Mouse (Mus musculus) kidney, postnatal 36 days (tissue): ENCODE measurements around the gene Amigo3.

Experiments
- DNase-seq, 2 experiments: peaks; one replicate each; pipeline ENCODE4 v3.0.0; 2021 to 2022; ENCODE audit warnings: mixed read lengths in 2 of 2

Gene Amigo3

DNA sequence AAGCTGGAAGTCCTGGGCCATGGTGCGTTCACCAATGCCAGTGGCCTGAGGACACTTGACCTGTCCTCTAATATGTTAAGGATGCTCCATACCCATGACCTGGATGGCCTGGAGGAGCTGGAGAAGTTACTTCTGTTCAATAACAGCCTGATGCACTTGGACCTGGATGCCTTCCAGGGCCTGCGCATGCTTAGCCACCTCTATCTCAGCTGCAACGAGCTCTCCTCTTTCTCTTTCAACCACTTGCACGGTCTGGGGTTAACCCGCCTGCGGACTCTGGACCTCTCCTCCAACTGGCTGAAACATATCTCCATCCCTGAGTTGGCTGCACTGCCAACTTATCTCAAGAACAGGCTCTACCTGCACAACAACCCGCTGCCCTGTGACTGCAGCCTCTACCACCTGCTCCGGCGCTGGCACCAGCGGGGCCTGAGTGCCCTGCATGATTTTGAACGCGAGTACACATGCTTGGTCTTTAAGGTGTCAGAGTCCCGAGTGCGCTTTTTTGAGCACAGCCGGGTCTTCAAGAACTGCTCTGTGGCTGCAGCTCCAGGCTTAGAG is 786 bp downstream of the Amigo3 start:
- no peak for DNase-seq

DNA sequence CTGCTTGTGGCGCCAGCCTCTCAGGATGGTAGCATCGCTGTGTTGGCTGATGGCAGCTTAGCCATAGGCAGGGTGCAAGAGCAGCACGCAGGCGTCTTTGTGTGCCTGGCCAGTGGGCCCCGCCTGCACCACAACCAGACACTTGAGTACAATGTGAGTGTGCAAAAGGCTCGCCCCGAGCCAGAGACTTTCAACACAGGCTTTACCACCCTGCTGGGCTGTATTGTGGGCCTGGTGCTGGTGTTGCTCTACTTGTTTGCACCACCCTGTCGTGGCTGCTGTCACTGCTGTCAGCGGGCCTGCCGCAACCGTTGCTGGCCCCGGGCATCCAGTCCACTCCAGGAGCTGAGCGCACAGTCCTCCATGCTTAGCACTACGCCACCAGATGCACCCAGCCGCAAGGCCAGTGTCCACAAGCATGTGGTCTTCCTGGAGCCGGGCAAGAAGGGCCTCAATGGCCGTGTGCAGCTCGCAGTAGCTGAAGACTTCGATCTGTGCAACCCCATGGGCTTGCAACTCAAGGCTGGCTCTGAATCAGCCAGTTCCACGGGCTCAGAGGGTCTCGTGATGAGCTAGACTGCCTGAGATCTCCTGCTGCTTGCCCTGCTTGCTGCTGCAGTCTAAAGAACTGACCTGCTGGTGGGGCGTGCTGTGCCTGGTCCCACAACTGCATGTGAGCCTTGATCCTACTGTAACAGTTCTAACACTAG is 1.5 kb downstream of the Amigo3 start:
- DNase-seq, result no peak

DNA sequence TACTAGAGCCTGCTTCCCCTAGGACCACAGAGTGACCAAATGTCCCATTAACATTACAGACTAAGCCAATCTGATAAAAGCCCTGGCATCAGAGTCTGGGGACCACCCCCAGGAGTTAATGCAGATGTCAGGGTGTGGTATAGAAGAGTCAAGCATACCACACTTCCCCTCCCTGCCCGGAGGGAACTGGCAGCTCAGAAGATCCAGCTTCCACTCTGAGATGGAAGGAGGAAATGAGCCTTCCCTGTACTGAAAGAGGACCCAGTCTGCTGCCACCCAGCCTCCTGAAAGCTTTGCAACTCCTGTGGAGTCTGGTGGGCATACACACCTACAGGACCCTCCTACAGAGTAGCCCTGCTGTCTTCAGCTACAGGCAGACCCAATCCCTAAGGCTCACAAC is 2.1 kb downstream of the Amigo3 start:
- DNase-seq, result no peak

DNA sequence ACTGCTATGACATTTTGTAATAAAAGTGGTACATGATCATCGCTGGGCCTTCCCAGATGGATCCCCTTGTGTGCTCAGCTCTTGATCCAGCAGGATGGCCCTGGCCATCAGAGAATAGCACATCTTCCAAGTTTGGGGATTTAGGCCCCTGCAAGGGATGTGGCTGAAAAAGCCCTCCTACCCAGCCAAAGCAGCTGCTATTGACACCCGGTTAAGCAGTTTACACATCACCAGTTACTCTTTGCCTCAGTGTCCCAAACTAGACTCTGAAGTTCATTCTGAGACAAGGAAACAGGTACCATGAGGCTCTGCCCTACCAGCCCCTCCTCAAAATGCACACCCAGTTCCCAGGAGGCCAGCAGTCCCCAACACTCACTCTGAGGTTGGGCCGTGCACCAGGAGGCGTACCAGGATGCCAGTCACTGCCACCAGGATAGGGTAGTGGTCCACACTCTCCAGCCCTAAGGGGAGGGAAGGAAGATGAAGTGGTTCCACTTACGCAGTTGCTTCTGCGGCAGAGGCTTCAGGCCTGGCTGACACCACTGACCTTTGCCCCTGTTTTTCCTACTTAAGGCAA is 2.8 kb downstream of the Amigo3 start:
- no peak for DNase-seq

DNA sequence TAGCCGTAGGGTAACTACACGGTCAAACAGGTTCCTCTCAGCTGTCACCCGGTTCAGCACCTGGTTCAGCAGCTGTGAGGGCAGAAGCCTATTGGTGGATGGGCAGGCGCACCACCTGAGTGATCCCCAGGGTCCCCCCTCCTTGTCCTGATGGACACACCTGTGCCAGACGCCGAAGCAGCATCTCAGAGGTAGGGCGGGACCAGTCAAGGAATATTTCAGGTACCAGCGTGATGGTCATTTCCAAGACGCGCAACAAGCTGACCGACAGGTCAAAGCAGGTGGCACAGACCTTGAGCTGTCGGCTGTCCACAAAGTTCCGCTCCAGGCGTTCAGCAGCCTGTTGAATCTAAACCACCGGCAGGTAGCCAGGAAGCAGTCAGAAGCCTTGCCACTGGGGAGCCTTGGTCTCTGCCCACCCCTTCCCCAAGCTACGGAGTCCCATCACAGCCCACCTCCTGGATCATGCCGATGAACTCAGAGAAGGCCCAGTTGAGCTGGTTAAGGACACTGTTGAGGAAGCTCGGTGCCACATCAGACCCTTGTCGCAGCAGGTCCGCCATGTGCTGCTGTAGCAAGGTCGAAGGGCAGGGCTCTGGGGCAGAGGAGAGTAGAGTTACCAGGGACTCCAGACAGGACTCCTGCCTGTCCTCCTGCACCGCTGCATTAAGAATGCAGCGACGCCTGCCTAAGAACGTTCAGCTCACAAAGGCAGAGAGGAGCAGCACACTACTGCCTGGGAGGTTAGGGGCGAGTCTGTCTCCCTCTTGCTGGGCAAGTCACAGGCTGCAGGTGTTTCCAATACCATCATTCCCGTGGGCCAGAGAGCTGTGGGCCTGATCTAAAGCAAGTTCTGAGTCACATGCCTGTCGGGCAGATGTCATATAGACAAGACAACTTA is 3.7 kb downstream of the Amigo3 start:
- no peak for DNase-seq

DNA sequence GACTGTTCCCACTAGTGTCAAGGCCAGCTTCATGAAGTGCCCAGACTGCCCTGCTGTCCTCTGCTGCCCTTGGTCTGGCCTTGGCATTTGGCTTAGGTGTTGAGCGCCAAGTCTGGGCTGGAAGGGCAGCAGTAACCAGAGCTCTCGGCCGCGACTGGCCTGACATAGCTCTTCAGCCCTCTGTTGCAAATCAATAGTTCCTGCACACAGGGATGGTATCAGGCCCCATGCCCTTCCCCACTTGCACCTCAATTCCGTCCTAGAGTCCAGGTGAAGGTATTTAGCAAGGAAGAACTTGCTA is 4.3 kb downstream of the Amigo3 start:
- DNase-seq, result no peak

DNA sequence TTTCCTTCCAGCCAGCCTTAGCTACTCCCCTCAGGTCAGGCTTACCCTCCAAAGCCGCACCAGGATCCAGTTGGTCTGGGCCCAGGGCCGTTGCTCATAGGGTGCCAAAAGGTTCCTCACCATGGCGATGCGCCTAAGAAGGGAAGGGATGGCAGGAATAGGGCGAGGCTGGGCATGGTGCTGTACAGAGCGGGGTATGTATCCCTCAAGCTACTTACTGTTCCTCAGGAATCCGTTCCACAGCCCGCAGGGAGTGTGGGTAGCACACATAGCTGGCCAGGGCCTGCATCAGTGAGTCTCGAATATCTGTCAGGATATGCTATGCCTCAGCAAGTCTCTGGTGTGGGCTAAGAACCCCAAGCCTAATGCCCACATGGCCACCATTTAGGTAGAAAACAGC is 5.3 kb downstream of the Amigo3 start:
- DNase-seq, result no peak

DNA sequence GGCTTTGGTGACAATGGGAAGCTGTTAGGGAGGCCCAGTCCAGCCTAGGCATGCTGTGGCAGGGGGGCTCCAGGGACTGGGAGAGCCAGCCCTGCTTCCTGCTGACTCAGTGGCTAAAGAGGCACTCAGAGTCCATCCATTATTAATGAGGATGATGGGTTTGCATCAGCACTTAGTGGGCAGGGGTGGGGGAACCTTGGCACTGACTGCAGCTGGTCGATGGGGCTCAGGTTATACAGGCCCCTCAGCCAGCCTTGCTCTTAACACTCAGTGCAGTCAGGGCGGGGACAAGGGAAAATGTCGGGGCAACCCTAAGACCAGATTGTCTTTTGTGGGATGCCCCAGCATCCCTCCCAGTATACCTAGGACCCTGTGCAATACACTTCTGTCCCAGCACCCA is 9.2 kb downstream of the Amigo3 start:
- DNase-seq, result no peak

DNA sequence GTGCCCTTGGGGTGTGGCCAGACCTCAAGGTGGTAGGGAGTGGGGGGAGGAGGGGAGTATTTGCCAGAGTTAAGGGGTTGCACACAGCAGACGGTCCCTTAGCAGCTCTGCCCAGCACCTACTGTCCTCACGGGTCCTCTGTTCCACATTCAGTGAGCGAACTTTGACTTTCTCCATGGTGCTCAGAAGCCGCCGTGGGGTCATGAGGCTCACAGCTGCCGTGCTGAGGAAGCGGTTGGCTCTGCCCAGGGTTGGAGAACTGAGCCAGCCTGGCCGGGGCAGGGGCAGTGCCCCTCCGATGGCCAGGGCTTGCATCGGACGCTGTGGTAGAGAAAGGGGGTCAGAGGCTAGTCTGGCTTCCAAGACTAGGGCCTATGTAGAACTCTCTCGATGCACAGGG is 10.4 kb downstream of the Amigo3 start:
- DNase-seq, result no peak

DNA sequence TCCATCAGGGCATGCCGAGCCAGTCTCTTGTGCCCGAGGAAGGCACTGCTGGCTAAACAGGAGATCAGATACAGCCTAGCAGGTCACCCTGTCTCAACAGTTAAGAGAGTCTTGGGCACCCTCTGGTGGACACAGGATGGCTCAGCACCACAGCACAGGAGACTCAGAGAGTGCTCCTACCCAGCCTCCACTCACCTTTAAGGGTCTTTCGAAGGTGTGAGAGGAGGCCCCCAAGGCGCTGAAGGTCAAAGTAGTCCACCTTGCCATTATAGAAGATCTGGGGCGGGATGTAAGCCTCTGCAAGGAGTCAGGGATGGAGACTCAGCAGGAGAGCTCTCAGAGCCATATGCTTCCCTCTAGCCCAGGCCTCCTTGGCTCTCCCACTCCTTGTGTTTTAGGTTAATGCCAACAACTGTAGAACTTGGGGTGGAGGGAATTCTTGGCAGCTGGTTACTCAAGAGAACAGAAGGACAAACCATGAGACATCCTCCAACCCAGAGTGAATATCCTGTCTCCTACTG is 12.6 kb downstream of the Amigo3 start:
- DNase-seq, result peak; percentile 68 to 80

DNA sequence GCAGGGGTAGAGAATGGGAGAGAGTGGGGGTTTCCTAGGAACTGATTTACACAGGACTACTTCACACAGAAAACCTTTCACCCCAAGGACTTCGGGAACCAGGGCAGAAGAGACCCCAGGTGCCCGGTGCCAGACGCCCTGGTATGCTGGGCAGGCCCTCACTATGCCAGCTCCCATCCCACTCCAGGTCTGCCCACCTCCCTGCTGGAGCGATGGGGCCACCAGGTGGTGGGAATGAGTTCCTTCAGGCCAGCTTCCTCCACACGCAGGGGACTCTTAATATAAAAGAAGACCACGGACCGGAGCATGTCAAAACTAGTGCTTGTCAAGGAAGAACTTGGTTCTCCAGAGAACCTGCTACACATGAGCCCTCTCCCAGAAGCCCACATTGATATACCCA is 14.2 kb downstream of the Amigo3 start:
- DNase-seq, result no peak

DNA sequence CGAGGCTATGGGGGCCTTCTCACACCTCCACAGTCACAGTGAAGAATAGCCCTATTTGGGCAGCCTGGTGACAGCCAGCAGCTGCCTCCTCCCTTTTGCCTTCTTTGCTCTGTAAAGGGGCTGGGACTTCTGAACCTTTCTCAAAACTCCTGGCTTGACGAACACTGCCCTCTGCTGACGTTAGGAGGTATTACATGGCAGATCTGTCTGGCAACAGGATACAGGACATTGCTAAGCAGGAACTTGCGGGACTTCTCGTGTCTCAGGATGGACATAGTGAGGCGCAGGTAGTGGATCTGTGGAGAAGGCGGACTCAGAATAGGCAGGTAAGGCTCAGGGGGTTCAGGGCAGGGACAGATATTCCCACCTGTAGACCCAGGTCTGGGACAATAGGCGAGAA is 14.9 kb downstream of the Amigo3 start:
- peak; percentile 80 to 91 for DNase-seq

DNA sequence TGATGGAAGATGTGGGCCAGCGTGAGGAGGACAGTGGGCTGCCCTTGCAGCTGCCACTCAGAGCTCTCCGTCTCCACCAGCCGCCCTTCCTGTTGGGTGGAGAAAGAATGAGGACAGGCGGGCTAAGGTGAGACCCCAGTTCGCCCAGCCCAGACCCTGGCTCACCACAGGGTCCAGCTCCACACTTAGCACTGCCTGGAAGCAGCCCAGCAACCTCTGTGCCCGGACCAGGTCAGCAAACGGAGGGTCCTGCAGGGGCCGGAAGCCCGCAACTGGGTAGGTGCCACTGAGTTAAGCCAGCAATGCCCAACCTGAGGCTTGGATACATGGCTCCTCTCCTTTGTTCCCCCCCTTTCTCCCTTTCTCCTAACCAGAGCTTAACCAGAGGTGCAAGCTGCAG is 16.0 kb downstream of the Amigo3 start:
- DNase-seq, result no peak

DNA sequence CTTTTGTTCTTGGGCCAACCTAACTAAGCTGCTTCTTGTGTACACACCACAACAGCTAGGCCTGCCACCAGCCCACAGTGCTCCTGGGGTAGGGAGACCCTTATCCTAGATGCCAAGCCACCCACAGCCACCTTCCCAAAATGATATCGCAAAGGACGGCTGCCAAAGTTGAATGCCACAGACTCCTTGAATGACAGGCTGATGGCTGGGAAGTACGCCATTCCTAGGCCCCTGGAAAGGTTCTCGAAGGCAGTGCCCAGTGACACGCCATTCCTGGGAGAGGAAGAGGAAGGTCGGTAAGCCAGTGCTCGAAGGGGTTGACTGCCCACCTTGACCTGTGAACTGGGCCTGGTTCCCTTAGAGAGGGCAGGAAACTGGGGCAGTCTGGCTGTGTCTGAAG is 16.6 kb downstream of the Amigo3 start:
- no peak for DNase-seq

DNA sequence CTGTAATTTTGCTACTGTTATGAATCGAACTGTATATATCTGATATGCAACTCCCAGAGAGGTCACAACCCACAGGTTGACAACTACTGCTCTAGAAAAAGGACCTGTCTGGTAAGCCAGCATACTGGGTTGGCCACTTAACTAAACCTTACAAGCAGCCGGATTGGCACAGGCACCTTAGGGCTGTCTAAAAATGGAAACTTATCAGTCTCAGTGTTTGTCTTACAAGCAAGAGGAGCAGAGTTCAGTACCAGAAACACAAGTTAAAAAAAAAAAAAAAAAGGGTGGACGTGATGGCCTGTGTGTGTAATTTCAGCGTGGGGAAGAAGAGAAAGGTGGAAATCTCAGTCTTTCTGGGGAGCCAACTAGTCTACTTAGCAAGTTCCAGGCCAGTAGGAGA is 18.8 kb downstream of the Amigo3 start:
- DNase-seq, result no peak

DNA sequence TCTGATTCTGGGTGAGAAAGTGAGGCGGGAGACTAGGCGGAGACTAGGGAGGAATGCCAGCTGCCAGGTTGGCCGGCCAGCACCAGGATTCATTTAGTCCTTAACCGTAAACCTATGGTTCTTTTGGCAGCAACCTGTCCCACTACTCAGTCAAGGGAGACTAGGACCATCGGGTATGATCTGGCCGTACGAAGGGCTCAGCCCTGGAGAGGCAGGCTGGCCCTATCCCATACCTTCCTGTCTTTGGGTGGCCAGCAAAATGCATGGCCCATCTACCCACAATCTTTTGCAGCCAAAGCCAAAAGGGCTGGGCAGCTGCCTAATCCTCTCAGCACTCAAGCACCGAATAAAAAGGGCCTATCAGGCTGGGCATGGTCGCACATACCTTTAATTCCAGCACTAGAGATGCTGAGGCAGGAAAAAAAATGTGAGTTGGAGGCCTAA is 19.5 kb downstream of the Amigo3 start:
- no peak for DNase-seq

DNA sequence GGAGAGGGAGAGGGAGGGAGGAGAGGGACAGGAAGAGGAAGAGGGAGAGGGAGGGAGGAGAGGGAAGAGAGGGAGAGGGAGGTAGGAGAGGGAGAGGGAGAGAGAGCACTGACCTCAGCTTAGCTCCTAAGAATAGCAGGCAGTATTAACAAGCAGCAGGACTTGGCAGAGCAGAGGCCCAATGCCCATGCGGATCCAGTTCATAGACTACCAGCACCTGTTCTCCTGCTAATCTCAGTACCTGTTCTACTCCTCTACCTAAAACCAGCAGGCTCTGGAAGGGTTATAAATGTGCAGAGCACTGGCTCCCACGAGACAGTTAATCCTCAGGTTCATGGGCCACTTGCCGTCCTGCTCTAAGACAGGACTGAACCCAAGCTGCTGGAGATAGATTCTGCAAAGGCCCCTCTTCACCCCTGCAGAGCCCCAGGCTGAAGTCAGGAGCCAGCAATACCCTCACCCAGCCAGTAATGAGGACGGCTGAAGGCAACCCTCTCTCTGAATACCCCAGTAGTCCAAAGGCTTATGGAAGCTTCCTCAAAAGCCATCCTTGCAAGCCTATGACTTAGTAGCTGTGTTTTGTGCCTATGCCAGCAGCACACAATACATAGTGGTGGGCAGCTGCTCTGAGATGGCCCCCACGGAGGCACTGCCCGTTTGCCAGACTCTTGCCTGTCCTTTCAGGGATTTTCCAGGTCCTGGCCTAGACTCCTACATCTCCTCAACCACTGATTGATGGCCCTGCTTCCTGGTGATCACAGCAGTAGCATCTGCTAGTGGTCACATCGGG is 20.4 kb downstream of the Amigo3 start:
- no peak for DNase-seq

DNA sequence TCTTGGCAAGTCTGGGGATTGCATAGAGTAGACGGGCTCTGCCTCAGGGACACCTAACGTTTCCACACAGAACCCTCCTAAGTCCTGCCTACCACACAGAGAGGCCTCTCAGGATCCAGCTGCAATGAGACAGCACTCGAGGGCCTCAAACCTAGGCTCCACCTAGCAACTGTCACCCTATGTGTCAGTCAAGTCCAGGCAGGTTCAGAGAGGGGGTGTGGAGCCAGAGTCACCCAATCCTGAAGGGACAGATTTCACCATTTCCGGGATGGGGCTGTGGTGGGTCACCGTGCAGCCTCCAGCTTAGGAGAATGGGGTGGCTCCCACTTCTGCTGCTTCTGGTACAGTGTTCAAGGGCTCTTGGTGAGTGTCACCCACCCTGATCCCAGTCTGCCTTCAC is 27.2 kb downstream of the Amigo3 start, which contains the start of gene Mst1:
Gene Mst1 (plus strand): TSS at position 269 of the 400 bp plus-strand sequence.
- no peak for DNase-seq

DNA sequence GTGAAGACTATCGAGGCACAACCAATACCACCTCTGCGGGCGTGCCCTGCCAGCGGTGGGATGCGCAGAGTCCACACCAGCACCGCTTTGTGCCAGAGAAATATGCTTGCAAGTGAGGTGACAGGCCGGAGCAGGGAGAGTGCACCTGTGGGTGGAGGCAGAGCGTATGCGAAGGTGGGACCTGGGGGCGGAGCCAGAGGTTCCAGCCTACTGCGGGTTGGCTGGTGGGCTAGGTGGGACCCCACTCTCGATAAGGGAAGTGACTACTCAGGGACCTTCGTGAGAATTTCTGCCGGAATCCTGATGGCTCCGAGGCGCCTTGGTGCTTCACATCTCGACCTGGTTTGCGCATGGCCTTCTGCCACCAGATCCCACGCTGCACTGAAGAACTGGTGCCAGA is 29.6 kb downstream of the Amigo3 start:
- peak in 1 of 2 experiments; percentile 57 for DNase-seq

DNA sequence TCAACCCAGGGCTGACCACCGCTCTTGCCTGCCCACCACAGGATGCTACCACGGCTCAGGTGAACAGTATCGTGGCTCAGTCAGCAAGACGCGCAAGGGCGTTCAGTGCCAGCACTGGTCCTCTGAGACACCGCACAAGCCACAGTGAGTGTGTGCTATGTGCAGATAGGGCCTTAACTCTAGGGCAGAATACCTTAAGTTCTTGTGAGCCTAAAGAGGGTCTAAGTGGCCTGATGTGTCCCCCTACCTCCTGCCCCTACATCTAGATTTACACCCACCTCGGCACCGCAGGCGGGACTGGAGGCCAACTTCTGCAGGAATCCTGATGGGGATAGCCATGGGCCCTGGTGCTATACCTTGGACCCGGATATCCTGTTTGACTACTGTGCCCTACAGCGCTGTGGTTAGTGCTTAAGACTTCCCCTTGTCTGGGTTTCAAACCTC is 30.1 kb downstream of the Amigo3 start, which contains the start of gene Rnf123:
Gene Rnf123 (minus strand): TSS at position 359 of the 444 bp plus-strand sequence.
- no peak for DNase-seq

DNA sequence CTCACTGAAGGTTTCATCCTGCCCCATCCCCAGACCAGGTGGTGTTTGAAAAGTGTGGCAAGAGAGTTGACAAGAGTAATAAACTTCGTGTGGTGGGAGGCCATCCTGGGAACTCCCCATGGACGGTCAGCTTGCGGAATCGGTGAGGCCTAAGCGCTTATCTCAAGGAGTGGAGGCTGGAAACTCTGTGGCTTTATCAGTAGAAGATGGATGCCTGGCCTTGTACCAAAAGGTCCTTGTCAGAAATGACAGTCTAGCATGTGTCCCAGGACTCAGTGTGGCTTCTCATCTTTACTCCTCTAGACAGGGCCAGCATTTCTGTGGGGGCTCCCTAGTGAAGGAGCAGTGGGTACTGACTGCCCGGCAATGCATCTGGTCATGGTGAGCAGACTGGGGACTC is 30.6 kb downstream of the Amigo3 start:
- no peak for DNase-seq

DNA sequence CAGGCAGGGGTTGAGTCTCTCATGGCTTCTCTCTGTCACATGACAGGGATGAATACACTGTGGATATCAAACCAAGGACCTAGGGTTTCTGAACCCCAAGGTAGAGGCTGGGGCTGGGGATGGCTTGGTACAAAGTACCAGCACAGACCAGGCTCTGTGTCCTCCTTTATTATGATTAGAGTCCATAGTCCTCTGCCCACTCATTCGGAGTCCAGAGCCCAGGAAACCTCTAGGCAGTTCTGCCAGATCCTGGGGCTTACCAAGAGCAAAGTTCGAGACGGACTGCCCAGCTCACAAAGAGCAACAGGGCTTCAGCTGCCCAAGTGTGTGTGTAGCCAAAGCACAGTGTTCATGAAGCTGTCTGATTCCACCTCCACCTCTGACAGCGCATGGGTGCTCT is 32.3 kb downstream of the Amigo3 start:
- DNase-seq, result peak; percentile 62 to 69
